Mouse (Mus musculus): ENCODE results near the gene Adcy7. TPM values are rescaled to one million over a fixed set of nuclear protein-coding genes. Genes with fewer than 3 reads are reported as not detected.

The Adcy7 gene
- polyA plus RNA-seq, 1 experiment from 2014 or later = 2.3 TPM

DNA sequence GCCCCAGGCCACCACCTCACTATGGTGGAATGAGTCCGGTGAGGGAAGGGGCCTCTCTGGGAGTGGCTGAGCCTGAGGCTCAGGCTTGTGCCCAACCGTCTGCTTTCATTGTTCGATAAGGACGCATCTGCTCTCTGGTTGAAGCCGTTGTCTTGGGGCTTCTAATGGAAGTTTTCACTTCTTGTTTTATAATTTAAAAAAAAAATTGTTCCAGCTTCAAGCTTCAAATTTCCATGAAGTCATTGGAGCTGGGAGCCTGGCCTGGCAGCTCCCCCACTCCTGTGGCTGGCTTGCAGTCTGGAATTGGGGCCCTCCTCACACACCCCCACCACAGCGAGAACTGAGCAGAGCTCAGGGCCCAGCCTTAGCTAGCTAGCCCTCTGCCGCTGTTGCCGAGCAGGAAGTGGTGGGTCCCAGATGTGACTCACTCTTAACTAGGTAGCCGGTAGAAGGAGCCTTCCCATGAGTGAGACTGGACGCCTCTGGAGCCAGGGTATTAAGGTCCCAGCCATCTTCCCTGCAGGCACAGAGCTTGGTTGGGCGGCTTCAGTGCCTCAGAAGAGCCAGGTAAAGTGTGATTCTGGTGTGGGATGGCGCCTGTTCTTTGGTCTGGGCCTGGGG is 16.5 kb downstream of the Adcy7 start:
- no peak overlapping the region for H3K4me3 ChIP-seq (ENCODE audit: low read depth, low read length)
- no peak overlapping the region for H3K9ac ChIP-seq (ENCODE audit: low read depth, low read length)

DNA sequence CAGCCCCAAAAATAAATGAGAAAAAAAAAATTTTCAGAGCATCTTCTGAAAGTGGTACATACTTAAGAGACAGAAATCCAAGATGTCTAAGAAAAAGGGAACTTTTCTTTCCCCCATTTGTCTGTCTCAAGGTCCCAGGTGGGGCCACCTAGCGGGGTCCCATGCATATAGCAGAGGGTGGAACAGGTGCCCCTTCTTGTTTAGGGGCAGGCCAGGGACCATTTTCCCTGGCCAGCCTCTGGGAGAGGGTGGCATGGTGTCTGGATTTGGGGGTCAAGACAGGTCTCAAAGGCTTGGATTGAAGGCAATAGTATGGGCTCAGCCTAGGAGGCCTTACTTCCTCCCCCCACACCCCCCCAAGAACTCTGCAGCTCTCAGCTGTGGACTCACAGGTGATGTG is 17.7 kb downstream of the Adcy7 start:
- WGBS = 81% methylated on average over 1 of the region's 1 CpGs

More for the DNA sequence above, 16.5 kb downstream of the Adcy7 start:
- TF ChIP-seq CTCF (IDR thresholded peaks at IDR 0.05; ENCODE audit: low read depth) = no peak
- H3K4me1 ChIP-seq (replicated peaks; ENCODE audit: control insufficient read depth, insufficient read depth, low read length) = no peaks in the 10 kb centered on the region
- no peak overlapping the region for H3K4me2 ChIP-seq (replicated peaks; ENCODE audit: low read depth)
- no peaks in the 10 kb centered on the region for H3K36me3 ChIP-seq (ENCODE audit: control insufficient read depth, insufficient read depth)
- no peak for ATAC-seq
- 65% methylated on average over 12 of the region's 12 CpGs for WGBS
- H3K27ac ChIP-seq (ENCODE audit: low read depth, low read length) = no peak overlapping the region
- H3K27me3 ChIP-seq (replicated peaks; ENCODE audit: control insufficient read depth, insufficient read depth, low read length) = no peaks in the 10 kb centered on the region
- no peaks in the 10 kb centered on the region for H3K9me3 ChIP-seq (ENCODE audit: control insufficient read depth)

DNA sequence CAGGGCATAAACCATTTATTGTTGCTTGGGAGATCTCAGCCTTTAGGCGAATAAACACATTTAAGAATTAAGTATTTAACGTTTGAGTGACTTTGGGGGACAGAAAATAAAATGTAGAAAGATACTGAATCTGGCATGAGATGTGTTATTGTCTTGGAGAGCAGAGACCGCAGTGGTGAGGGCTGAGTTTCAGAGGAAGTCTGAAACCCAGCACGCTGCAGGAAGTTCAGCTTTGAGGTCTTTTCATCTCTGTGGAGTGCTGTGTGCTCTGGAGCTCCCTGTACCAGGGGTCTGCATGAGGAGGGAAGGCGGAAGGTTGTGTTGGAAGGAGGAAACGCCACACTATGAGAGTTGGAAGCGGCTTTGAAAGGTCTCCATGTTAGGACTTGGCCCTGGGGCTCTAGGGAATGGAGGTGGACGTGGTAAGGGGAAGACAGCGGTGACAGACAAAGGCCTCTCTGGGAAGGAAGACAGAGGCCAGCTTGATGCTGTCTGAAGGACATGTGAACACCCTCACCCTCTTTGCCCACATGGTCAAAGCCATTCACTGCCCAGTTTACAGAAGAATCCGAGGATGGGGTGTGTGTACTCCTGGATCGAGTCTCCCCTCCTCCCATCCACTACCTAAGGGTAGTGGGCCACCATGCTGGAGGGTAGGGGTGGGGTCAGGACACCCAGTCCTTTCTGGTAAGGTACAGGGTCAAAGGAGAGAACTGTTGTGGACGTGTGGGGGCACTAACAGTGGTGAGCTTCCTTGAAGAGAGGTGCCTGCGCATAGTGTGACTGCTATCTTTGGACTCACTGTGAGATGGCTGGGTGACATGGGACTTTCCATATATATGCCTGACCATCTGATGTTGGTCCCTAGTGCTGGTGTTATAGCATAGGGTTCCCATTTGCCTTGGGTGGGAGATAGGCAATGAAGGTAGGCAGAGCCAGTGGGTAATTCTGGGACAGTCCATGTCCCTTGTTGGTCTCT is 18.4 kb downstream of the Adcy7 start:
- H3K4me1 ChIP-seq (replicated peaks; ENCODE audit: control insufficient read depth, insufficient read depth, low read length) = no peaks in the 10 kb centered on the region
- H3K27me3 ChIP-seq (replicated peaks; ENCODE audit: control insufficient read depth, insufficient read depth, low read length) = no peaks in the 10 kb centered on the region
- WGBS = 79% methylated on average over 13 of the region's 13 CpGs
- TF ChIP-seq CTCF (IDR thresholded peaks at IDR 0.05; ENCODE audit: low read depth) = no peak
- H3K9ac ChIP-seq (ENCODE audit: low read depth, low read length) = no peak overlapping the region
- no peak overlapping the region for H3K27ac ChIP-seq (ENCODE audit: low read depth, low read length)
- H3K4me3 ChIP-seq (ENCODE audit: low read depth, low read length) = no peak overlapping the region
- H3K9me3 ChIP-seq (ENCODE audit: control insufficient read depth) = no peaks in the 10 kb centered on the region
- H3K4me2 ChIP-seq (replicated peaks; ENCODE audit: low read depth) = no peak overlapping the region
- H3K36me3 ChIP-seq (ENCODE audit: control insufficient read depth, insufficient read depth) = no peaks in the 10 kb centered on the region
- ATAC-seq = no peak

More for the DNA sequence above, 17.7 kb downstream of the Adcy7 start:
- H3K4me2 ChIP-seq (replicated peaks; ENCODE audit: low read depth) = no peak overlapping the region
- no peaks in the 10 kb centered on the region for H3K27me3 ChIP-seq (replicated peaks; ENCODE audit: control insufficient read depth, insufficient read depth, low read length)
- no peak overlapping the region for H3K4me3 ChIP-seq (ENCODE audit: low read depth, low read length)
- H3K36me3 ChIP-seq (ENCODE audit: control insufficient read depth, insufficient read depth) = no peaks in the 10 kb centered on the region
- no peak for TF ChIP-seq CTCF (IDR thresholded peaks at IDR 0.05; ENCODE audit: low read depth)
- no peaks in the 10 kb centered on the region for H3K9me3 ChIP-seq (ENCODE audit: control insufficient read depth)
- ATAC-seq = no peak
- H3K27ac ChIP-seq (ENCODE audit: low read depth, low read length) = no peak overlapping the region
- H3K4me1 ChIP-seq (replicated peaks; ENCODE audit: control insufficient read depth, insufficient read depth, low read length) = no peaks in the 10 kb centered on the region
- H3K9ac ChIP-seq (ENCODE audit: low read depth, low read length) = no peak overlapping the region

DNA sequence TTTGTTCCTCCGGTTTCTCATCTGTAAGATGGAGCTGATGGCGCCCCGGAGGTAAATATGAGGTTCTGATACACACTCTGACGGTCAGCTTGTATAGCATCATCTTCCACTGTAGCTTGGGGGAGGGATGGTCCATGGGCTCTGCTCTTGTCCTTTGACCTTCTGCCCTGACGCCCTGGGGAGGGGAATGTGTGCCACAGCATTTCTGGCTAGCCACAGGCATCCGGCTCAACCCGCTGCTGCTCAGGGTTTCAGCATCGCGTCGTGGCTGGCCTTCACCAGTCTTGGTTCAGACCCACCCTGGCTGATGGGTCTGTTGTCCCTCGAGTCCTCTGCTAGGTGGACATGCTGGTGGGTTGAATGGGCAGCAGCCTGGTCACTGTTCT is 19.1 kb downstream of the Adcy7 start:
- H3K36me3 ChIP-seq (ENCODE audit: control insufficient read depth, insufficient read depth) = no peaks in the 10 kb centered on the region
- H3K4me3 ChIP-seq (ENCODE audit: low read depth, low read length) = no peak overlapping the region
- no peak overlapping the region for H3K9ac ChIP-seq (ENCODE audit: low read depth, low read length)
- H3K4me1 ChIP-seq (replicated peaks; ENCODE audit: control insufficient read depth, insufficient read depth, low read length) = no peaks in the 10 kb centered on the region
- TF ChIP-seq CTCF (IDR thresholded peaks at IDR 0.05; ENCODE audit: low read depth) = no peak
- H3K27ac ChIP-seq (ENCODE audit: low read depth, low read length) = no peak overlapping the region
- no peaks in the 10 kb centered on the region for H3K27me3 ChIP-seq (replicated peaks; ENCODE audit: control insufficient read depth, insufficient read depth, low read length)
- no peak overlapping the region for H3K4me2 ChIP-seq (replicated peaks; ENCODE audit: low read depth)
- WGBS = 89% methylated on average over 11 of the region's 11 CpGs
- no peak for ATAC-seq
- H3K9me3 ChIP-seq (ENCODE audit: control insufficient read depth) = no peaks in the 10 kb centered on the region

DNA sequence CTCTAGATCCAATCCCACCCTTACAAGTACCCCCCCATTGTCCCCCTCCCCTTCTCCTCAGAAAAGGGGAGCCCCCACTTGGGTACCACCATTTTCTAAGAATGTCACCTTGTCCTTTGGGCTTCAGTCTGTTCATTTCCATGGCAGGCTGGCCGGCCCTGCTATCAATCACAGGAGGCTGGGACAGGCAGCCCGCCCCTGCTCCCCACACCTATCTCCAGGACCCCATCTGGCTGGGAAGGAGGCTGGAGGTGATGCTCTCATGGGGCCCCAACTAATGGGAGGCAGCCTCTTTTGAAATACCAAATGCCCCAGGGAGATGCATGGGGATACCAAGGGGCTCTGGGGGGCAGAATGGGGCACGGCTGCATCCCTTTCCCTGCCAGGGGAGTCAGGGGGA is 20.7 kb downstream of the Adcy7 start:
- 83% methylated on average over 3 of the region's 3 CpGs for WGBS
- Histone ChIP-seq H3K27me3 (replicated peaks; ENCODE audit: control insufficient read depth, insufficient read depth, low read length) (no peaks in the 10 kb centered on the region), H3K4me2 (replicated peaks; ENCODE audit: low read depth) (no peak overlapping the region), H3K4me1 (replicated peaks; ENCODE audit: control insufficient read depth, insufficient read depth, low read length) (no peaks in the 10 kb centered on the region), H3K4me3 (ENCODE audit: low read depth, low read length) (no peak overlapping the region), H3K9me3 (ENCODE audit: control insufficient read depth) (no peaks in the 10 kb centered on the region), H3K36me3 (ENCODE audit: control insufficient read depth, insufficient read depth) (no peaks in the 10 kb centered on the region), H3K9ac (ENCODE audit: low read depth, low read length) (no peak overlapping the region), H3K27ac (ENCODE audit: low read depth, low read length) (no peak overlapping the region)
- no peak for ATAC-seq
- no peak for TF ChIP-seq CTCF (IDR thresholded peaks at IDR 0.05; ENCODE audit: low read depth)

DNA sequence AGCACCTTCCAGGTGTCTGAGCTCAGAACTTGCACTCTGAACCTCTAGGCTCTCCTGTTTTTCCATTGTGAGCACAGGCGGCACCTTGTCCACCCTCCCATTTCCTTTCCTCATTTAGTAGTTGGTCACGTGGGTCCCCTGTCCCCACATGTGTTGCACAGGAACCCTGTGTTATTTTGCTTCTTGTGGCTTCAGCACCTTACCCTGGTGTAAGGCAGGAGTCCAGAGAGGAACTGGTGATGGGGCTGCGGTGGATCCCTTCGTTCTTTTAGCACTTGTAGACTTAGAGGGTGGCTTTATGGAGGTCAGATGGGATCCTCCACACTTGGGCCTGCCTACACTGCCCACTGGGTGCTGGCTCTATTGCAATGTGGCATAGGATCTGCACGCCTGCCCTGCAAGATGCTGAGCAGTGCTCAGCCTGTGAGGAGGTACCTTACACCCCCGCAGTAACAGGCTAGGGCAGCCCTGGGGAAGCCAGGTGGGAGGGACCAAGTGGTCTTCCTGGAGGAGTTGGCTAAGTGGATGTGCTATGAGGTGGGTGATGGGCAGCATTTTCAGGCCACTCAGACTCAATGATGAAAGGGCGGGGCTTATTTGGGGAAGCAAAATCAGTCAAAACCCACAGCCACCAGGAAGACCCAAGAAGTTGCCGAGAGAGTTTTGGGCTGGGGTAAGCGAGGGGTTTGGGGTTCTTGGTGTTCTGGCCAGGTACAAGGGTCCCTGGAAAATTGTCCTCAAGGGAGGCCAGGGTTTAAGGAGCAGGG is 21.6 kb downstream of the Adcy7 start:
- no peaks in the 10 kb centered on the region for H3K4me1 ChIP-seq (replicated peaks; ENCODE audit: control insufficient read depth, insufficient read depth, low read length)
- 83% methylated on average over 9 of the region's 9 CpGs for WGBS
- H3K9ac ChIP-seq (ENCODE audit: low read depth, low read length) = no peak overlapping the region
- no peak overlapping the region for H3K4me2 ChIP-seq (replicated peaks; ENCODE audit: low read depth)
- H3K4me3 ChIP-seq (ENCODE audit: low read depth, low read length) = no peak overlapping the region
- H3K9me3 ChIP-seq (ENCODE audit: control insufficient read depth) = no peaks in the 10 kb centered on the region
- no peaks in the 10 kb centered on the region for H3K36me3 ChIP-seq (ENCODE audit: control insufficient read depth, insufficient read depth)
- no peak for ATAC-seq
- H3K27me3 ChIP-seq (replicated peaks; ENCODE audit: control insufficient read depth, insufficient read depth, low read length) = no peaks in the 10 kb centered on the region
- no peak overlapping the region for H3K27ac ChIP-seq (ENCODE audit: low read depth, low read length)
- TF ChIP-seq CTCF (IDR thresholded peaks at IDR 0.05; ENCODE audit: low read depth) = no peak

Measured in intestine, postnatal 0 days (tissue).